Mouse (Mus musculus): Measurements from ENCODE around the gene Npepl1.

GRCm38 (mm10) chr2:174069532-174070049, 40.6 kb upstream of the Npepl1 start:
- TF ChIP-seq CTCF (IDR thresholded peaks at IDR 0.05; ENCODE audit: insufficient read depth, low read length) (no peak), POLR2A (IDR thresholded peaks at IDR 0.05; ENCODE audit: borderline replicate concordance, extremely low read depth, low read depth, low read length) (no peak)

Measured in lung, adult 2 months (tissue).